Mouse (Mus musculus): ENCODE results near the gene Agbl3. TPM values are rescaled to one million over a fixed set of nuclear protein-coding genes. Genes with fewer than 3 reads are reported as not detected.

The Agbl3 gene
- not detected in 2 replicates for polyA plus RNA-seq (2012)

GRCm38 (mm10) chr6:34780231-34780942 is at the start of gene Agbl3:
TSS of gene Agbl3 (plus strand) at chr6:34780432.
- no peak for TF ChIP-seq GATA1 (IDR thresholded peaks at IDR 0.05; ENCODE audit: low read length)

DNA sequence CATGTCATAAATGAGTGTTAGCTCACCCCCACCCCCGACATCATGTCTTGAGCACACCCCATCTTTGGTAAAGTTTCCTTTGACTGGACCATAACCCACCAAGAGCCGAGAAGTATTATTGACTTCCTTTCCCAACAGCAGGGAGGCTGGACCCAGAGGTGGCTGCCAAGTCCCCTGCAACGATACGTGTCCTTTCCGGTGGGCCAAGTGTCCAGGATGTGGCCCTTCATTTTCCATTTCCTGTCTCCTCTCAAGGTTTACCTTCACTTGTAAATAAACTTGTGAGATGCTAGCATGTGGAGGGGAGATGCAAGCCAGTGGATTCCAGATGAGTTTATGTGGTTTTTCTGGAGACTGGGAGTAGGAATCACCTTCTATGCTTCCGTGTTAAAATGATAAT is 49.2 kb upstream of the Agbl3 start:
- no peak for TF ChIP-seq GATA1 (IDR thresholded peaks at IDR 0.05; ENCODE audit: low read length)

DNA sequence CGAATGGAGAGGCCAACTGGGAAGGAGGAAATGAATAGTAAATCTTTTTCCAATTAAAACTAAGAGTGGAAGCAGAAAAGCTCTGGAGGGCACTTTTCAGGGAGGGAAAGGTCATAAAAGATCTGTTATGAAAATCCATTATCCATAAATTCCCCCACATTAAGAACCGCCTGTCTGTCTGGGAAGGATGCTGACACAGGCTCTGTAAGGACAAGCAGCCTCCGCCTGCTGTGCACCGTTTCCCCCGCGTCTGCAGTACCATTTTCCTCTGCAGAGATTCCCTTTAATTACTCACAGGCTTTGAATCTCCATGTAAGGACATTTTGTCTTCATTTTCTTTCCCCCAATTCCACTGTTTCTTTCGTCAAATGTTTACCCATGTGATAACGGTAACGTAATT is 48.7 kb upstream of the Agbl3 start:
- no peak for TF ChIP-seq GATA1 (IDR thresholded peaks at IDR 0.05; ENCODE audit: low read length)

GRCm38 (mm10) chr6:34734940-34735695 is 45.1 kb upstream of the Agbl3 start:
- no peak for TF ChIP-seq GATA1 (IDR thresholded peaks at IDR 0.05; ENCODE audit: low read length)

GRCm38 (mm10) chr6:34736934-34737333 is 43.3 kb upstream of the Agbl3 start:
- TF ChIP-seq GATA1 (IDR thresholded peaks at IDR 0.05; ENCODE audit: low read length) = no peak

DNA sequence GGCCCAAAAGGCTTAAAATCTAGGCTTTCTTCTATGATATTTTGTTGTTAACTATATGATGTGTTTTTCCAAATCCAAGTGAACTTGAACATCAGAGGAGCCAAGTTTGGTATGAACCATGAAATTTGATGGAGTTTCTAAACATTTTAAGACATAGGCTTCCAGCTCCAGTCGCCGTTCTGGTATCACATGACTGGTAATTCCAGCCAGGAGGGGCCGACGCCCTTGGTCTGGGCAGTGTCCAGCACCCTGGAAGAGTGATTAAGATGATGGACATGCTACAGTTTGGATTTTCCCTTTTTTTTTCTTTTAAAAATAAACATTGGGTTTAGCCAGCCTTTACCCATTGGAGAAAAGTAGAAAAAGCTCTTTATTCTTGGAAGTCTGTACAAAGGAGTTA is 36.3 kb upstream of the Agbl3 start:
- no peak for TF ChIP-seq GATA1 (IDR thresholded peaks at IDR 0.05; ENCODE audit: low read length)

DNA sequence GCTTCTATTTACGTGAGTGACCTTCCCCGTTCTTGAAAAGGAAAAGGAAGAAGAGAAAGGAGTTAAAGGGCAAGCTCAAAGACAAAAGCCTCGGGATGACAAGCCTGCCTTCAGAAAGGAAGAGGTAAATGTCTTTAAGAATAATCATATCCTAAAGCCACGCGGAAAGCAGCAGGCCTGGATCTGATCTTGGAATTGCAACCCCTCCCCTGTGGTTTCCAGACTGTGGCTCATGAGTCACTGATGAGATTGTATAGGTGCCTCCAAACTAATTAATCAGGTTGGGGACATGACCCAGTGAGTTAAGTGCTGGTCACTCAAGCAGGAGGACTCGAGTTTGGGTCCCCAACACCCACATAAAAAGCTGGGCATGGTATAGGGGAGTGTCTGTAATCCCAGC is 32.4 kb upstream of the Agbl3 start:
- TF ChIP-seq GATA1 (IDR thresholded peaks at IDR 0.05; ENCODE audit: low read length) = no peak

GRCm38 (mm10) chr6:34748566-34748965 is 31.7 kb upstream of the Agbl3 start:
- no peak for TF ChIP-seq GATA1 (IDR thresholded peaks at IDR 0.05; ENCODE audit: low read length)

GRCm38 (mm10) chr6:34749526-34749925 is 30.7 kb upstream of the Agbl3 start:
- TF ChIP-seq GATA1 (IDR thresholded peaks at IDR 0.05; ENCODE audit: low read length) = no peak

- TF ChIP-seq GATA1 (IDR thresholded peaks at IDR 0.05; ENCODE audit: low read length) = no peak
These were observed 29.6 kb upstream of the Agbl3 start for GRCm38 (mm10) chr6:34750487-34751120.

DNA sequence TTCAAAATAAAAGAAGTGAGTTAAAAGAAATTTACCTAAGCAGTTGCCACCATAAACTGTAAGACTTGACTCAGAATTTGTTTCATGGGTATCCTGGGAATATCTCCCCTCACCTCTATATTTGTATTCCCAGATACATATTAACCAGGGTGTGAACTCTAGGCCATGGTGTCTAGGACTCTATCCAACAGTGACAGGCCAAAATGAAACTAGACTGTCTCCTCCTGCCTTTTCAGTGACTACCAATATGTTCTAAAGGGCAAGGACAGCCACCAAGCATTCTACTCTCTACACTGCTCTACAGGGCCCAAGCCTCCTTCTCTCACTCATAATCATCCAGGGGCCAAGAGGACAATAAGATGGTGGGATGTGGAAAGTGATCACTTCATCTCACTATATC is 28.6 kb upstream of the Agbl3 start:
- TF ChIP-seq GATA1 (IDR thresholded peaks at IDR 0.05; ENCODE audit: low read length) = no peak

GRCm38 (mm10) chr6:34754448-34754847 is 25.8 kb upstream of the Agbl3 start:
- no peak for TF ChIP-seq GATA1 (IDR thresholded peaks at IDR 0.05; ENCODE audit: low read length)

DNA sequence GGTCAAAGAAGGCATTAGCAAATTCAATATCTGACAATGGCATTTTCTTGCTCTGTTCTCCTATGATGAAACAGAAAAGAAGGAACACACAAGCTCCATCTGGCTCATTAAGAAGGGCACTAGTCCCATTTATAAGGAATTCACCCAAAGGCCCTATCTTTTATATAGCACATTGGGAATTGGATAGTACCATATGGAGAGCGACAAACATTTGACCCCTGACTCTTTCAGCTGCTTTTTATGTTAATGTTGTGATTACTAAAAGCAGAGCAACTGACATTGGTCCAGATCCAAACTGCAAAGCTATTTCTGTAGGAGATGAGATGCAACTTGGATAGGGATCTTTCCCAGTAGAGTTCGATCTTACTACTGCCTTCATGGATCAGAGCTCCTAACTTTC is 21.9 kb upstream of the Agbl3 start:
- TF ChIP-seq GATA1 (IDR thresholded peaks at IDR 0.05; ENCODE audit: low read length) = no peak

- no peak for TF ChIP-seq GATA1 (IDR thresholded peaks at IDR 0.05; ENCODE audit: low read length)
These were observed 20.2 kb upstream of the Agbl3 start for GRCm38 (mm10) chr6:34760023-34760422.

- TF ChIP-seq GATA1 (IDR thresholded peaks at IDR 0.05; ENCODE audit: low read length) = no peak
These were observed 14.5 kb upstream of the Agbl3 start for GRCm38 (mm10) chr6:34765721-34766120.

GRCm38 (mm10) chr6:34769984-34770383 is 10.2 kb upstream of the Agbl3 start:
- TF ChIP-seq GATA1 (IDR thresholded peaks at IDR 0.05; ENCODE audit: low read length) = no peak

All from G1E-ER4 (cell line).